Mouse (Mus musculus) liver, embryonic 13.5 days (tissue): ENCODE results near the gene Cped1. TPM values are rescaled to one million over a fixed set of nuclear protein-coding genes. Genes with fewer than 3 reads are reported as not detected.
A peak's percentile ranks its signal among the peaks of the same experiment; 100 is the strongest.

Experiments used
- ATAC-seq: fragments of 200-750 bp; cut with Nextera tagmentation; 2 replicates; pipeline ENCODE4 v1.8.0; 2017; ENCODE audit warnings: low read depth, mild to moderate bottlenecking, moderate number of reproducible peaks, moderate library complexity
- DNase-seq: peaks from one replicate; pipeline ENCODE4 v3.0.0; 2022
- H3K27ac ChIP-seq: fragments of 300-500 bp; sonication (generic); 2 replicates; pipeline ENCODE4 v1.5.1; 2015; ENCODE audit warnings: moderate library complexity, mild to moderate bottlenecking, inconsistent platforms
- H3K27me3 ChIP-seq: fragments of 300-500 bp; sonication (generic); 2 replicates; pipeline ENCODE4 v1.6.1; 2015; ENCODE audit warnings: mild to moderate bottlenecking, inconsistent platforms
- H3K36me3 ChIP-seq: fragments of 300-500 bp; sonication (generic); 2 replicates; pipeline ENCODE4 v1.6.1; 2015; ENCODE audit warnings: mild to moderate bottlenecking, inconsistent platforms
- H3K4me1 ChIP-seq: fragments of 300-500 bp; sonication (generic); replicated peaks from 2 replicates; pipeline ENCODE4 v1.6.1; 2015; ENCODE audit warnings: inconsistent platforms
- H3K4me2 ChIP-seq: fragments of 300-500 bp; sonication (generic); 2 replicates; pipeline ENCODE4 v1.6.1; 2015; ENCODE audit warnings: inconsistent platforms, mild to moderate bottlenecking, moderate library complexity
- H3K4me3 ChIP-seq: fragments of 300-500 bp; sonication (generic); replicated peaks from 2 replicates; pipeline ENCODE4 v1.5.1; 2015; ENCODE audit warnings: mild to moderate bottlenecking, inconsistent platforms
- H3K9ac ChIP-seq: fragments of 300-500 bp; sonication (generic); 2 replicates; pipeline ENCODE4 v1.6.1; 2015; ENCODE audit warnings: mild to moderate bottlenecking, inconsistent platforms
- H3K9me3 ChIP-seq: fragments of 300-500 bp; sonication (generic); replicated peaks from 2 replicates; pipeline ENCODE4 v1.6.1; 2016; ENCODE audit warnings: inconsistent platforms
- WGBS: fragments of 180-500 bp; shearing (Covaris S2); methylation state at CpG from one replicate; pipeline ENCODE4 v1.1.7; 2015; ENCODE audit not compliant: insufficient replicate concordance; 5-methylcytosine and 5-hydroxymethylcytosine counted together
- polyA plus RNA-seq: library from polyadenylated mRNA; unstranded; fragments of >200 nt; fragmentation: Nextera tagmentation; extraction: Ambion mirVana; gene quantifications from 2 replicates; pipeline ENCODE4 v1.2.1, GENCODE M21; 2015

The Cped1 gene
- polyA plus RNA-seq, 1 experiment from 2014 or later = 2.2 TPM

DNA sequence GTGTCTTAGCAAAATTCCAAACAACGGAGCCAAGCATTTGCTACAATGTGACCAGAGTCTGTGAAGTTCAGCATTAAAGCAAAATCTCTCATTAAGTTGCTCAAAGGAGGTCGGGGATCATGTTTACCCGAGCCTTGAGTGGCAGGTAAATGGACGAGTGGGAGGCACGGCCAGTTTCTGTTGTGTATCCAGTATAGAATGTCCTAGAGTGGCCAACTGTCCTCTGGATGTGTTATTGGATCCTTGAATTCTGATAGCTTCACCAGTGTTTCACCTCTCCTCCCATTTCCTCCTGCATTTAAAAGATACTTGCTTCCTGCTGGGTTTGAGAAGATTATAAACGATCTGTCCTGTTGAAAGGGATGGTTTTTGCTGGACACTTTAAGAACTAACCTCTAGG lies 14.4 kb downstream of the Cped1 start:
- no peak overlapping the region for H3K9ac ChIP-seq
- WGBS = 39% methylated on average over 6 of the region's 6 CpGs
- no peak for DNase-seq

GRCm38 (mm10) chr6:22000881-22001280 lies 15.2 kb downstream of the Cped1 start:
- no peak overlapping the region for H3K9ac ChIP-seq
- no peak overlapping the region for H3K4me2 ChIP-seq
- H3K36me3 ChIP-seq = no peaks in the 10 kb centered on the region
- no peak for ATAC-seq
- H3K27me3 ChIP-seq = no peaks in the 10 kb centered on the region
- H3K4me3 ChIP-seq = no peak overlapping the region
- no peaks in the 10 kb centered on the region for H3K9me3 ChIP-seq
- H3K27ac ChIP-seq = no peak overlapping the region; the same call in 1 of the 2 replicates
- DNase-seq = no peak
- 63% methylated on average over 3 of the region's 3 CpGs for WGBS
- peaks cover 24% of the 10 kb centered on the region; the same call in 1 of the 2 replicates for H3K4me1 ChIP-seq

More for the DNA sequence above, 14.4 kb downstream of the Cped1 start:
- no peaks in the 10 kb centered on the region for H3K27me3 ChIP-seq
- ATAC-seq = peak; percentile 50; the same call in 1 of the 2 replicates
- no peak overlapping the region for H3K4me3 ChIP-seq
- H3K4me2 ChIP-seq = no peak overlapping the region
- H3K4me1 ChIP-seq = peaks cover 24% of the 10 kb centered on the region; the same call in 1 of the 2 replicates
- no peaks in the 10 kb centered on the region for H3K36me3 ChIP-seq
- H3K27ac ChIP-seq = no peak overlapping the region
- no peaks in the 10 kb centered on the region for H3K9me3 ChIP-seq

DNA sequence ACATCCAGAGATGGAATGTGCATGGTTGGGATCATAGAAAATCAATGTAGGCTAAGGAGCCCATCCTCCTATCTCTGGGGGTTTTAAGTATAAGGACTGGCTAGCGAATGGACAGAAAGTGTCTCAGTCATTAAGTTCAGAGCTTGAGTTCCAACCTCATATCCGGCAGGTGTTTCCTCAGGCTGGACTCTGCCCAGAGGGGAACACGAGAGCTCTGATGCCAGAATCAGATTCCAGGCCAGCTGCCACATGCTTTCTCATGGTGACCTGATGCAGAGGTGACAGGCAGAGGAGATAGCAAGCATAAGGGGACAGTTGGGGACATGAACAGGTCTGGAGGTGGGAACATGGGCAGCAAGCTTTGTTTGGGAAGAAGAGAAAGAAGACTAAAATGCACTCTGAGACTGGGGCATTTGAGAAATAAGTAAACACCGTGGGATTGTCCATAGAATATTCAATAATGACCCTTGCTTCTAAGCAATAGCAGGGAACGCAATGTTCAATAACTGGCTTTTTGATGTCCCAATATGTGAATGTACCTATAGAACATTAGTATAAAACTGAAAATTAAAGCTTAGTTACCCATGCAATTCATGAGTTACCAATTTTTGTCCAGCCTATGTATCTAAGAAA lies 15.7 kb downstream of the Cped1 start:
- no peak overlapping the region for H3K4me2 ChIP-seq
- peaks cover 24% of the 10 kb centered on the region; the same call in 1 of the 2 replicates for H3K4me1 ChIP-seq
- no peaks in the 10 kb centered on the region for H3K36me3 ChIP-seq
- no peak for ATAC-seq
- no peaks in the 10 kb centered on the region for H3K27me3 ChIP-seq
- WGBS = 57% methylated on average over 5 of the region's 5 CpGs
- no peak overlapping the region for H3K27ac ChIP-seq
- no peaks in the 10 kb centered on the region for H3K9me3 ChIP-seq
- DNase-seq = no peak
- H3K9ac ChIP-seq = no peak overlapping the region
- H3K4me3 ChIP-seq = no peak overlapping the region

DNA sequence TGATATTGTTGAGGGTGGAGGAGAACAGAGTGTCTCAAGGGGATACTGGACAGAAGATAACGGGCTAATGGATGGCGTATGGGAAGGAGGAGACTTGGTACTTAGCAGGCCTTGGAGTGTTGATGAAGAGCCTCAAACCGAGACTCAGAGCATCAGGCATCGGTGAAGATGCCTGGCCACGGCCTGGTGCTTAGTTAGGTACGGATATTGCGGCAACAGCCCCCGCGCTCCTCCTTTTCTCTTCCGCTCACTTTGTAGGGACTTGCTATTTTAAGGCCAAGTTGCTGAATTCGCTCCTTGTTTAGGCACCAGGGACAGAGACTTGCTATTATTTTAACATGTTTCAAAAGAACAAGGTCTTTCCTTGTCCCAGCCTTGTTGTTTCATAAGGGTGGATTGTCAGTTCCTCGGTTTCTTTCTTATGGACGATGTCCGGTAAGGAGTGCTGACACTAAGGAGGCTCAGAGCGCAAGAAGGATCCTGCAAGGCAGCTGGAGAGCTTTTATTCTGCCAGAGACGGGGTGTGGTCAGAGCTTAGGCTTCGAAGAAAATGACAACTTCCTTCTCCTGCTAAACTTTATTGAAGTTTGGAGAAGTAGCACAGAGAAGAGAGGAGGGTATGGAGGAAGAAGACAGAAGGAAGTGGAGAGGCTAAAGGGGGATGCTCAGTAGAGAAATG lies 16.9 kb downstream of the Cped1 start:
- 50% methylated on average over 17 of the region's 17 CpGs for WGBS
- ATAC-seq (no peak), DNase-seq (no peak)
- Histone ChIP-seq H3K4me1 (peaks cover 24% of the 10 kb centered on the region; the same call in 1 of the 2 replicates), H3K27ac (no peak overlapping the region), H3K9ac (no peak overlapping the region), H3K4me2 (no peak overlapping the region), H3K27me3 (no peaks in the 10 kb centered on the region), H3K36me3 (no peaks in the 10 kb centered on the region), H3K9me3 (no peaks in the 10 kb centered on the region), H3K4me3 (no peak overlapping the region)

DNA sequence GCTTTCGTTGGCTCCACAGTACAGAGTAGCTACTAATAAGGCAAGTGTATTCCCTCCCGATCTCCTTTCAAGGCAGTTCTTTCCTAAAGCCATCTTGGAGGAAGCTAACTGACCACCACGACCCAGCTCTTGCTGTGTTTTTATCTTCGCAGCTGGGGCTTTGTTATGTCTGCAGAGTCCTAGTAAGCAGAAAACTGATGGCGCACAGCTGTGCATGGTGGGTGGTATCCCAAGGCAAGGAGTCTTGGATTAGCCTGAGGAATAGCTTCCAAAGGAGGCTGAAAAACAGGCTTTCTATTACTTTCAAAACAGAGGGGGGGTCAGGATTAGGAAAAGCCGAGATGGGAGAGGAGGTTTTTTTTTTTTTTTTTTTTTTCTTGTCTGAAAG lies 17.5 kb downstream of the Cped1 start:
- no peak overlapping the region for H3K4me3 ChIP-seq
- H3K9ac ChIP-seq = no peak overlapping the region
- WGBS = 23% methylated on average over 6 of the region's 6 CpGs

GRCm38 (mm10) chr6:22003959-22004543 lies 18.3 kb downstream of the Cped1 start:
- ATAC-seq = no peak
- Histone ChIP-seq H3K4me2 (no peak overlapping the region), H3K4me1 (peaks cover 15% of the 10 kb centered on the region; the same call in 1 of the 2 replicates), H3K9me3 (no peaks in the 10 kb centered on the region), H3K9ac (no peak overlapping the region), H3K27me3 (no peaks in the 10 kb centered on the region), H3K4me3 (no peak overlapping the region), H3K27ac (no peak overlapping the region), H3K36me3 (no peaks in the 10 kb centered on the region)
- no peak for DNase-seq
- WGBS = 66% methylated on average over 10 of the region's 10 CpGs

More for the DNA sequence above, 17.5 kb downstream of the Cped1 start:
- Histone ChIP-seq H3K4me1 (peaks cover 20% of the 10 kb centered on the region; the same call in 1 of the 2 replicates), H3K9me3 (no peaks in the 10 kb centered on the region), H3K4me2 (no peak overlapping the region), H3K27me3 (no peaks in the 10 kb centered on the region), H3K27ac (no peak overlapping the region), H3K36me3 (no peaks in the 10 kb centered on the region)
- DNase-seq (no peak), ATAC-seq (no peak)

GRCm38 (mm10) chr6:22008346-22008745 lies 22.6 kb downstream of the Cped1 start:
- DNase-seq (no peak), ATAC-seq (no peak)
- Histone ChIP-seq H3K4me1 (0 out of 2 replicates have a peak, but pooled peaks cover 6% of the 10 kb centered on the region), H3K9me3 (no peaks in the 10 kb centered on the region), H3K9ac (no peak overlapping the region), H3K4me2 (no peak overlapping the region), H3K4me3 (no peak overlapping the region), H3K27me3 (no peaks in the 10 kb centered on the region), H3K27ac (no peak overlapping the region), H3K36me3 (no peaks in the 10 kb centered on the region)
- WGBS = 63% methylated on average over 7 of the region's 7 CpGs

DNA sequence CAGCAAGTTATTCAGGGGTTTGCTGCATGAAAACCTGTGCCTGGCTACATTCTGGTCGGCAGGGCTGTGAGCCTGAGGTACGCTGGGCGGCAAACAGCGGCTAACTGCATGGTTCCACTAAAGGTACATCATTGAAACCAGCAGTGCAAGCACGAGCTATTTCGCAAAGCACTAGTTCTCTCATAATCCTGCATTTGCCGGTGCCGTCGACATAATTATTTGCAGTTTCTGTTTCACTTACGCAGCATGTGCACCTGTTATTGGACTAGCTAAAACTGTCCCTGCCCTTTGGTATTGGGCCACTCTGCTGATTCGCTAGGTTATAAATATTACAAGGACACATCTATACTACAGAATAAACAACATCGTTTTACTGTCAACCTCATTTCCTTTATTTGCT lies 24.5 kb downstream of the Cped1 start:
- Histone ChIP-seq H3K27ac (no peak overlapping the region), H3K36me3 (no peaks in the 10 kb centered on the region), H3K4me1 (0 out of 2 replicates have a peak, but pooled peaks cover 3% of the 10 kb centered on the region), H3K9me3 (no peaks in the 10 kb centered on the region), H3K9ac (no peak overlapping the region), H3K27me3 (no peaks in the 10 kb centered on the region), H3K4me3 (no peak overlapping the region), H3K4me2 (no peak overlapping the region)
- WGBS = 74% methylated on average over 12 of the region's 12 CpGs
- no peak for DNase-seq
- no peak for ATAC-seq

DNA sequence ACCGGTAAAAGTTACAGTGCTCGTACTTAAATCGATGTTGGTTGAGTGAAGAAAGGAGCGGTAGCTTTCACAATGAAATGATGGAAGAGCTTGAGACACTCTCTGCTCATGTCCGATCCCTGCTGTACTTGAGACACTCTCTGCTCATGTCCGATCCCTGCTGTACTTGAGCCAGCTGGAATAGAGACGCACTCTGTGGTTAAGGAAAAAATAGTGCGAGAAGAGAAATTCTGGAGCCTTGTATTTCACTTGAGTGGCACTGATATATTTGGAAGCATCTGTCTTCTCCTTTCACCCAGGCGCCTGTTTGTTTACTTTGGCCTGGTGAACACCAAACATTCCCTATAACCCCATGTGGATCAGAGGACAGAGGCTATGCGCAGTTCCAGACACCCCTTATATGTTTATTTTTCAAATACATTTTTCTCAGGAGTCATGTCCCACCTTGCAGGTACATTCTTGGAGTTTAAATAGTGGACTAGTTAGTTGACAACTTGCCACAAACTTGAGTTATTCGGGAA lies 25.1 kb downstream of the Cped1 start:
- Histone ChIP-seq H3K36me3 (no peaks in the 10 kb centered on the region), H3K27ac (no peak overlapping the region), H3K9ac (no peak overlapping the region), H3K4me3 (no peak overlapping the region), H3K4me2 (no peak overlapping the region), H3K9me3 (no peaks in the 10 kb centered on the region), H3K4me1 (0 out of 2 replicates have a peak, but pooled peaks cover 3% of the 10 kb centered on the region), H3K27me3 (no peaks in the 10 kb centered on the region)
- WGBS = 83% methylated on average over 11 of the region's 11 CpGs
- ATAC-seq (no peak), DNase-seq (no peak)

DNA sequence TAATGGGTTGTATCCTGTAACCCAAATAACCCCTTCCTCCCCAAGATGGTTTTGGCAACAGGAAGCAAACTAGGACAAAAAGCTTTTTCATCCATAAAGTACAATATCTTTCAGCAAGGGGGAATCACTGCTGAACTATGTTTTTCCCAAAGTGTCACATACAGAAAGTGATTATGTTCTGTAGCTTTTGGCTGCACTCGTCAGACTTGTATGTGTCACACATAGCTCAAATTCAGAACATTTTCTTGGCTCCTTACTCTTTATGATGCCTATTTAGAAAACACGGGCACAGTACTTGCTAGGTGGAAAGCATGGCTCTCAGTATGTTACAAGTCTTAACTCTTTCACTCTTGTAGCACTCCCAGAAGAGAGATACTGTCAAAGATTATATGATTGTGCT lies 25.8 kb downstream of the Cped1 start:
- Histone ChIP-seq H3K36me3 (no peaks in the 10 kb centered on the region), H3K4me2 (no peak overlapping the region), H3K9me3 (no peaks in the 10 kb centered on the region), H3K27me3 (no peaks in the 10 kb centered on the region), H3K4me1 (0 out of 2 replicates have a peak, but pooled peaks cover 3% of the 10 kb centered on the region), H3K27ac (no peak overlapping the region), H3K9ac (no peak overlapping the region), H3K4me3 (no peak overlapping the region)
- WGBS = 54% methylated on average over 2 of the region's 2 CpGs
- DNase-seq = no peak
- ATAC-seq = no peak

DNA sequence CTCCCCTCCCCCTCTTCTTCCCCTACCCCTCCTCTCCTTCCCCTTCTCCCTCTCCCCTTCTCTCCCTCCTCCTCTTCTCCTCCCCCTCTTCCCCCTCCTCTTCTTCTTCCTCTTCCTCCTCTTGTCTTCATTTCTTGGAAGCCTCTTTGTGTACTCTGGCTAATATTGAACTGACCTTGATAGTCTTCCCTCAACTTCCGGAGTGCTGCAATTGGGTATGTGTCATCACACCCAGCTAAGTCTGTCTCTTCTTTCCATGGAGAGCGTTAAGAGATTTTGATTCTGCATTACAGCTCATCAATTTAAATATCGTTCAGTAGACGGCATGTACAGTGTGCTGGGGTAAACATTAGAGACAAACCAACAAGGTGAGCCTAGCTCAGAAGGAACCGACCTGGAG lies 26.4 kb downstream of the Cped1 start:
- no peak for DNase-seq
- 54% methylated on average over 5 of the region's 5 CpGs for WGBS

More for the DNA sequence above, 26.4 kb downstream of the Cped1 start:
- no peak for ATAC-seq
- Histone ChIP-seq H3K4me3 (no peak overlapping the region), H3K9ac (no peak overlapping the region), H3K9me3 (no peaks in the 10 kb centered on the region), H3K27ac (no peak overlapping the region), H3K4me2 (no peak overlapping the region), H3K27me3 (no peaks in the 10 kb centered on the region), H3K4me1 (0 out of 2 replicates have a peak, but pooled peaks cover 3% of the 10 kb centered on the region), H3K36me3 (no peaks in the 10 kb centered on the region)
